Mouse (Mus musculus): ENCODE measurements around the gene Eipr1.

- TF ChIP-seq CTCF (IDR thresholded peaks at IDR 0.05; ENCODE audit: control insufficient read depth, insufficient read depth, insufficient replicate concordance, low read depth, low read length) (no peak), POLR2A (IDR thresholded peaks at IDR 0.05; ENCODE audit: control insufficient read depth, low read depth, low read length) (no peak)
These were observed 71.9 kb downstream of the Eipr1 start for GRCm38 (mm10) chr12:28823518-28823917.

Data from testis, adult 2 months (tissue).